Mouse (Mus musculus): ENCODE results near the gene Pitpnm2. TPM values are rescaled to one million over a fixed set of nuclear protein-coding genes. Genes with fewer than 3 reads are reported as not detected.

Gene Pitpnm2
- polyA plus RNA-seq, 1 experiment = 10.8 TPM

- TF ChIP-seq CTCF (IDR thresholded peaks at IDR 0.05; ENCODE audit: control insufficient read depth, insufficient read depth, low read length) = no peak
- no peak for TF ChIP-seq POLR2A (IDR thresholded peaks at IDR 0.05; ENCODE audit: borderline replicate concordance, control insufficient read depth, low read depth, low read length)
- H3K4me1 ChIP-seq (ENCODE audit: control insufficient read depth, insufficient read depth, low read length) = no peaks in the 10 kb centered on the region
- 95% methylated on average over 5 of the region's 5 CpGs for WGBS
- no peak overlapping the region for H3K4me3 ChIP-seq (replicated peaks; ENCODE audit: control insufficient read depth, low read depth, low read length)
- no peak overlapping the region for H3K27ac ChIP-seq (ENCODE audit: control insufficient read depth, insufficient read depth, low read depth, low read length, poor library complexity)
Observed at GRCm38 (mm10) chr5:124270226-124270625, 20.7 kb upstream of the Pitpnm2 start.

GRCm38 (mm10) chr5:124269661-124270060 lies 20.1 kb upstream of the Pitpnm2 start:
- TF ChIP-seq CTCF (IDR thresholded peaks at IDR 0.05; ENCODE audit: control insufficient read depth, insufficient read depth, low read length) (no peak), POLR2A (IDR thresholded peaks at IDR 0.05; ENCODE audit: borderline replicate concordance, control insufficient read depth, low read depth, low read length) (no peak)
- H3K27ac ChIP-seq (ENCODE audit: control insufficient read depth, insufficient read depth, low read depth, low read length, poor library complexity) = no peak overlapping the region
- WGBS = 90% methylated on average over 11 of the region's 11 CpGs
- H3K4me3 ChIP-seq (replicated peaks; ENCODE audit: control insufficient read depth, low read depth, low read length) = no peak overlapping the region
- H3K4me1 ChIP-seq (ENCODE audit: control insufficient read depth, insufficient read depth, low read length) = no peaks in the 10 kb centered on the region

- WGBS = 30% methylated on average over 6 of the region's 6 CpGs
- Histone ChIP-seq H3K4me3 (replicated peaks; ENCODE audit: control insufficient read depth, low read depth, low read length) (no peak overlapping the region), H3K4me1 (ENCODE audit: control insufficient read depth, insufficient read depth, low read length) (no peaks in the 10 kb centered on the region), H3K27ac (ENCODE audit: control insufficient read depth, insufficient read depth, low read depth, low read length, poor library complexity) (no peak overlapping the region)
- TF ChIP-seq CTCF (IDR thresholded peaks at IDR 0.05; ENCODE audit: control insufficient read depth, insufficient read depth, low read length) (no peak), POLR2A (IDR thresholded peaks at IDR 0.05; ENCODE audit: borderline replicate concordance, control insufficient read depth, low read depth, low read length) (no peak)
Observed at GRCm38 (mm10) chr5:124267652-124268051, 18.1 kb upstream of the Pitpnm2 start.

GRCm38 (mm10) chr5:124266821-124267220 lies 17.3 kb upstream of the Pitpnm2 start:
- Histone ChIP-seq H3K4me3 (replicated peaks; ENCODE audit: control insufficient read depth, low read depth, low read length) (no peak overlapping the region), H3K27ac (ENCODE audit: control insufficient read depth, insufficient read depth, low read depth, low read length, poor library complexity) (no peak overlapping the region), H3K4me1 (ENCODE audit: control insufficient read depth, insufficient read depth, low read length) (no peaks in the 10 kb centered on the region)
- WGBS = 29% methylated on average over 6 of the region's 6 CpGs
- no peak for TF ChIP-seq CTCF (IDR thresholded peaks at IDR 0.05; ENCODE audit: control insufficient read depth, insufficient read depth, low read length)
- no peak for TF ChIP-seq POLR2A (IDR thresholded peaks at IDR 0.05; ENCODE audit: borderline replicate concordance, control insufficient read depth, low read depth, low read length)

GRCm38 (mm10) chr5:124263246-124263645 lies 13.7 kb upstream of the Pitpnm2 start:
- no peak for TF ChIP-seq POLR2A (IDR thresholded peaks at IDR 0.05; ENCODE audit: borderline replicate concordance, control insufficient read depth, low read depth, low read length)
- H3K27ac ChIP-seq (ENCODE audit: control insufficient read depth, insufficient read depth, low read depth, low read length, poor library complexity) = no peak overlapping the region
- H3K4me3 ChIP-seq (replicated peaks; ENCODE audit: control insufficient read depth, low read depth, low read length) = no peak overlapping the region
- H3K4me1 ChIP-seq (ENCODE audit: control insufficient read depth, insufficient read depth, low read length) = no peaks in the 10 kb centered on the region
- 83% methylated on average over 4 of the region's 4 CpGs for WGBS

GRCm38 (mm10) chr5:124262090-124262489 lies 12.5 kb upstream of the Pitpnm2 start:
- no peak for TF ChIP-seq POLR2A (IDR thresholded peaks at IDR 0.05; ENCODE audit: borderline replicate concordance, control insufficient read depth, low read depth, low read length)
- 91% methylated on average over 4 of the region's 4 CpGs for WGBS
- Histone ChIP-seq H3K4me3 (replicated peaks; ENCODE audit: control insufficient read depth, low read depth, low read length) (no peak overlapping the region), H3K27ac (ENCODE audit: control insufficient read depth, insufficient read depth, low read depth, low read length, poor library complexity) (no peak overlapping the region), H3K4me1 (ENCODE audit: control insufficient read depth, insufficient read depth, low read length) (no peaks in the 10 kb centered on the region)

GRCm38 (mm10) chr5:124259133-124259532 lies 9.6 kb upstream of the Pitpnm2 start:
- H3K27ac ChIP-seq (ENCODE audit: control insufficient read depth, insufficient read depth, low read depth, low read length, poor library complexity) = no peak overlapping the region
- no peak overlapping the region for H3K4me3 ChIP-seq (replicated peaks; ENCODE audit: control insufficient read depth, low read depth, low read length)
- TF ChIP-seq CTCF (IDR thresholded peaks at IDR 0.05; ENCODE audit: control insufficient read depth, insufficient read depth, low read length) (no peak), POLR2A (IDR thresholded peaks at IDR 0.05; ENCODE audit: borderline replicate concordance, control insufficient read depth, low read depth, low read length) (no peak)
- WGBS = 32% methylated on average over 2 of the region's 2 CpGs
- H3K4me1 ChIP-seq (ENCODE audit: control insufficient read depth, insufficient read depth, low read length) = no peaks in the 10 kb centered on the region

GRCm38 (mm10) chr5:124258026-124258425 lies 8.5 kb upstream of the Pitpnm2 start:
- 97% methylated on average over 1 of the region's 1 CpGs for WGBS
- no peak for TF ChIP-seq POLR2A (IDR thresholded peaks at IDR 0.05; ENCODE audit: borderline replicate concordance, control insufficient read depth, low read depth, low read length)
- no peak for TF ChIP-seq CTCF (IDR thresholded peaks at IDR 0.05; ENCODE audit: control insufficient read depth, insufficient read depth, low read length)
- H3K27ac ChIP-seq (ENCODE audit: control insufficient read depth, insufficient read depth, low read depth, low read length, poor library complexity) = no peak overlapping the region
- no peaks in the 10 kb centered on the region for H3K4me1 ChIP-seq (ENCODE audit: control insufficient read depth, insufficient read depth, low read length)
- H3K4me3 ChIP-seq (replicated peaks; ENCODE audit: control insufficient read depth, low read depth, low read length) = no peak overlapping the region

- no peaks in the 10 kb centered on the region; the same call in 1 of the 2 replicates for H3K4me1 ChIP-seq (ENCODE audit: control insufficient read depth, insufficient read depth, low read length)
- no peak overlapping the region for H3K4me3 ChIP-seq (replicated peaks; ENCODE audit: control insufficient read depth, low read depth, low read length)
- 92% methylated on average over 7 of the region's 7 CpGs for WGBS
- no peak for TF ChIP-seq CTCF (IDR thresholded peaks at IDR 0.05; ENCODE audit: control insufficient read depth, insufficient read depth, low read length)
- no peak for TF ChIP-seq POLR2A (IDR thresholded peaks at IDR 0.05; ENCODE audit: borderline replicate concordance, control insufficient read depth, low read depth, low read length)
- H3K27ac ChIP-seq (ENCODE audit: control insufficient read depth, insufficient read depth, low read depth, low read length, poor library complexity) = no peak overlapping the region
Observed at GRCm38 (mm10) chr5:124255141-124255540, 5.6 kb upstream of the Pitpnm2 start.

Data from bone marrow, adult 2 months (tissue).